Mouse (Mus musculus): ENCODE measurements around the gene Lix1. TPM values are rescaled to one million over a fixed set of nuclear protein-coding genes. Genes with fewer than 3 reads are reported as not detected.

Gene Lix1
- polyA plus RNA-seq, 1 experiment from 2014 or later: 4.3 TPM

- H3K27ac ChIP-seq (replicated peaks in 1 of 2; ENCODE audit: control insufficient read depth in 1 of 2, insufficient read depth in 1 of 2, low read depth in 2 of 2, low read length in 2 of 2): no peak overlapping the region
- ATAC-seq (ENCODE audit: insufficient number of reproducible peaks, insufficient read depth, low FRiP score, low read depth): no peak
- peaks cover 64% of the 10 kb centered on the region for H3K36me3 ChIP-seq (ENCODE audit: control insufficient read depth, insufficient read depth, low read length)
- H3K4me2 ChIP-seq (ENCODE audit: low read length): no peak overlapping the region
- WGBS: 90% methylated on average over 4 of the region's 4 CpGs
- H3K4me1 ChIP-seq (ENCODE audit: control insufficient read depth in 2 of 2, insufficient read depth in 2 of 2, low read length in 2 of 2): no peaks in the 10 kb centered on the region
- H3K9ac ChIP-seq (ENCODE audit: low read length): no peak overlapping the region
- H3K27me3 ChIP-seq (ENCODE audit: control insufficient read depth, insufficient read depth, low read length): no peaks in the 10 kb centered on the region
- H3K4me3 ChIP-seq (ENCODE audit: control insufficient read depth in 1 of 2, insufficient read depth in 1 of 2, low read depth in 1 of 2, low read length in 2 of 2): no peak overlapping the region
- no peaks in the 10 kb centered on the region for H3K9me3 ChIP-seq (ENCODE audit: control insufficient read depth, low read length)
Measured at GRCm38 (mm10) chr17:17391823-17392222, 10.6 kb upstream of the Lix1 start.

- Histone ChIP-seq H3K4me2 (ENCODE audit: low read length) (no peak overlapping the region), H3K27ac (replicated peaks in 1 of 2; ENCODE audit: control insufficient read depth in 1 of 2, insufficient read depth in 1 of 2, low read depth in 2 of 2, low read length in 2 of 2) (no peak overlapping the region), H3K9me3 (ENCODE audit: control insufficient read depth, low read length) (no peaks in the 10 kb centered on the region), H3K36me3 (ENCODE audit: control insufficient read depth, insufficient read depth, low read length) (peaks cover 56% of the 10 kb centered on the region), H3K9ac (ENCODE audit: low read length) (no peak overlapping the region), H3K4me1 (ENCODE audit: control insufficient read depth in 2 of 2, insufficient read depth in 2 of 2, low read length in 2 of 2) (no peaks in the 10 kb centered on the region), H3K27me3 (ENCODE audit: control insufficient read depth, insufficient read depth, low read length) (no peaks in the 10 kb centered on the region), H3K4me3 (ENCODE audit: control insufficient read depth in 1 of 2, insufficient read depth in 1 of 2, low read depth in 1 of 2, low read length in 2 of 2) (no peak overlapping the region)
- no peak for ATAC-seq (ENCODE audit: insufficient number of reproducible peaks, insufficient read depth, low FRiP score, low read depth)
- 69% methylated on average over 7 of the region's 7 CpGs for WGBS
Measured at GRCm38 (mm10) chr17:17392863-17393262, 9.6 kb upstream of the Lix1 start.

GRCm38 (mm10) chr17:17393300-17393699, 9.2 kb upstream of the Lix1 start:
- H3K4me3 ChIP-seq (ENCODE audit: control insufficient read depth in 1 of 2, insufficient read depth in 1 of 2, low read depth in 1 of 2, low read length in 2 of 2): no peak overlapping the region
- no peaks in the 10 kb centered on the region for H3K9me3 ChIP-seq (ENCODE audit: control insufficient read depth, low read length)
- ATAC-seq (ENCODE audit: insufficient number of reproducible peaks, insufficient read depth, low FRiP score, low read depth): no peak
- peaks cover 55% of the 10 kb centered on the region for H3K36me3 ChIP-seq (ENCODE audit: control insufficient read depth, insufficient read depth, low read length)
- no peak overlapping the region for H3K4me2 ChIP-seq (ENCODE audit: low read length)
- H3K27ac ChIP-seq (replicated peaks in 1 of 2; ENCODE audit: control insufficient read depth in 1 of 2, insufficient read depth in 1 of 2, low read depth in 2 of 2, low read length in 2 of 2): no peak overlapping the region
- no peaks in the 10 kb centered on the region for H3K4me1 ChIP-seq (ENCODE audit: control insufficient read depth in 2 of 2, insufficient read depth in 2 of 2, low read length in 2 of 2)
- H3K27me3 ChIP-seq (ENCODE audit: control insufficient read depth, insufficient read depth, low read length): no peaks in the 10 kb centered on the region
- H3K9ac ChIP-seq (ENCODE audit: low read length): no peak overlapping the region
- 93% methylated on average over 6 of the region's 6 CpGs for WGBS

- no peak overlapping the region for H3K27ac ChIP-seq (replicated peaks in 1 of 2; ENCODE audit: control insufficient read depth in 1 of 2, insufficient read depth in 1 of 2, low read depth in 2 of 2, low read length in 2 of 2)
- ATAC-seq (ENCODE audit: insufficient number of reproducible peaks, insufficient read depth, low FRiP score, low read depth): no peak
- H3K4me1 ChIP-seq (ENCODE audit: control insufficient read depth in 2 of 2, insufficient read depth in 2 of 2, low read length in 2 of 2): no peaks in the 10 kb centered on the region
- 25% methylated on average over 4 of the region's 4 CpGs for WGBS
- peaks cover 44% of the 10 kb centered on the region for H3K36me3 ChIP-seq (ENCODE audit: control insufficient read depth, insufficient read depth, low read length)
- no peak overlapping the region for H3K9ac ChIP-seq (ENCODE audit: low read length)
- no peak overlapping the region for H3K4me2 ChIP-seq (ENCODE audit: low read length)
- no peak overlapping the region for H3K4me3 ChIP-seq (ENCODE audit: control insufficient read depth in 1 of 2, insufficient read depth in 1 of 2, low read depth in 1 of 2, low read length in 2 of 2)
- H3K9me3 ChIP-seq (ENCODE audit: control insufficient read depth, low read length): no peaks in the 10 kb centered on the region
- H3K27me3 ChIP-seq (ENCODE audit: control insufficient read depth, insufficient read depth, low read length): no peaks in the 10 kb centered on the region
Measured at GRCm38 (mm10) chr17:17394336-17394735, 8.1 kb upstream of the Lix1 start.

- no peak overlapping the region for H3K27ac ChIP-seq (replicated peaks in 1 of 2; ENCODE audit: control insufficient read depth in 1 of 2, insufficient read depth in 1 of 2, low read depth in 2 of 2, low read length in 2 of 2)
- no peak overlapping the region for H3K4me3 ChIP-seq (ENCODE audit: control insufficient read depth in 1 of 2, insufficient read depth in 1 of 2, low read depth in 1 of 2, low read length in 2 of 2)
- H3K9ac ChIP-seq (ENCODE audit: low read length): no peak overlapping the region
- peaks cover 24% of the 10 kb centered on the region for H3K36me3 ChIP-seq (ENCODE audit: control insufficient read depth, insufficient read depth, low read length)
- ATAC-seq (ENCODE audit: insufficient number of reproducible peaks, insufficient read depth, low FRiP score, low read depth): no peak
- WGBS: 68% methylated on average over 1 of the region's 1 CpGs
- no peak overlapping the region for H3K4me2 ChIP-seq (ENCODE audit: low read length)
- no peaks in the 10 kb centered on the region for H3K9me3 ChIP-seq (ENCODE audit: control insufficient read depth, low read length)
- no peaks in the 10 kb centered on the region for H3K4me1 ChIP-seq (ENCODE audit: control insufficient read depth in 2 of 2, insufficient read depth in 2 of 2, low read length in 2 of 2)
- H3K27me3 ChIP-seq (ENCODE audit: control insufficient read depth, insufficient read depth, low read length): no peaks in the 10 kb centered on the region
Measured at GRCm38 (mm10) chr17:17396869-17397268, 5.6 kb upstream of the Lix1 start.

GRCm38 (mm10) chr17:17398664-17399063, 3.8 kb upstream of the Lix1 start:
- no peaks in the 10 kb centered on the region for H3K9me3 ChIP-seq (ENCODE audit: control insufficient read depth, low read length)
- H3K4me2 ChIP-seq (ENCODE audit: low read length): no peak overlapping the region
- no peak overlapping the region for H3K4me3 ChIP-seq (ENCODE audit: control insufficient read depth in 1 of 2, insufficient read depth in 1 of 2, low read depth in 1 of 2, low read length in 2 of 2)
- WGBS: 68% methylated on average over 2 of the region's 2 CpGs
- no peaks in the 10 kb centered on the region for H3K27me3 ChIP-seq (ENCODE audit: control insufficient read depth, insufficient read depth, low read length)
- no peak overlapping the region for H3K9ac ChIP-seq (ENCODE audit: low read length)
- no peaks in the 10 kb centered on the region for H3K4me1 ChIP-seq (ENCODE audit: control insufficient read depth in 2 of 2, insufficient read depth in 2 of 2, low read length in 2 of 2)
- H3K27ac ChIP-seq (replicated peaks in 1 of 2; ENCODE audit: control insufficient read depth in 1 of 2, insufficient read depth in 1 of 2, low read depth in 2 of 2, low read length in 2 of 2): no peak overlapping the region
- no peak for ATAC-seq (ENCODE audit: insufficient number of reproducible peaks, insufficient read depth, low FRiP score, low read depth)
- H3K36me3 ChIP-seq (ENCODE audit: control insufficient read depth, insufficient read depth, low read length): peaks cover 13% of the 10 kb centered on the region

- Histone ChIP-seq H3K4me1 (ENCODE audit: control insufficient read depth in 2 of 2, insufficient read depth in 2 of 2, low read length in 2 of 2) (no peaks in the 10 kb centered on the region), H3K9ac (ENCODE audit: low read length) (no peak overlapping the region), H3K4me3 (ENCODE audit: control insufficient read depth in 1 of 2, insufficient read depth in 1 of 2, low read depth in 1 of 2, low read length in 2 of 2) (no peak overlapping the region), H3K27ac (replicated peaks in 1 of 2; ENCODE audit: control insufficient read depth in 1 of 2, insufficient read depth in 1 of 2, low read depth in 2 of 2, low read length in 2 of 2) (no peak overlapping the region), H3K4me2 (ENCODE audit: low read length) (peak overlapping the region; percentile 44), H3K27me3 (ENCODE audit: control insufficient read depth, insufficient read depth, low read length) (no peaks in the 10 kb centered on the region), H3K9me3 (ENCODE audit: control insufficient read depth, low read length) (no peaks in the 10 kb centered on the region), H3K36me3 (ENCODE audit: control insufficient read depth, insufficient read depth, low read length) (no peaks in the 10 kb centered on the region)
- ATAC-seq (ENCODE audit: insufficient number of reproducible peaks, insufficient read depth, low FRiP score, low read depth): no peak
- 34% methylated on average over 5 of the region's 5 CpGs for WGBS
Measured at GRCm38 (mm10) chr17:17403038-17403437, 566 bp downstream of the Lix1 start.

GRCm38 (mm10) chr17:17403578-17404112, 1.2 kb downstream of the Lix1 start:
- Histone ChIP-seq H3K27me3 (ENCODE audit: control insufficient read depth, insufficient read depth, low read length) (no peaks in the 10 kb centered on the region), H3K36me3 (ENCODE audit: control insufficient read depth, insufficient read depth, low read length) (no peaks in the 10 kb centered on the region), H3K27ac (replicated peaks in 1 of 2; ENCODE audit: control insufficient read depth in 1 of 2, insufficient read depth in 1 of 2, low read depth in 2 of 2, low read length in 2 of 2) (no peak overlapping the region), H3K9me3 (ENCODE audit: control insufficient read depth, low read length) (no peaks in the 10 kb centered on the region), H3K4me2 (ENCODE audit: low read length) (no peak overlapping the region), H3K9ac (ENCODE audit: low read length) (no peak overlapping the region), H3K4me1 (ENCODE audit: control insufficient read depth in 2 of 2, insufficient read depth in 2 of 2, low read length in 2 of 2) (no peaks in the 10 kb centered on the region), H3K4me3 (ENCODE audit: control insufficient read depth in 1 of 2, insufficient read depth in 1 of 2, low read depth in 1 of 2, low read length in 2 of 2) (no peak overlapping the region)
- WGBS: 22% methylated on average over 3 of the region's 3 CpGs
- ATAC-seq (ENCODE audit: insufficient number of reproducible peaks, insufficient read depth, low FRiP score, low read depth): no peak

Measured in heart, embryonic 14.5 days (tissue).